Mouse (Mus musculus): Measurements from ENCODE around the gene Sirt1. TPM values are rescaled to one million over a fixed set of nuclear protein-coding genes. Genes with fewer than 3 reads are reported as not detected.
A peak's percentile ranks its signal among the peaks of the same experiment; 100 is the strongest.
"Not testable (repeated sequence)": the region's sequence is repeated elsewhere in the genome, so short reads cannot be mapped to it uniquely, and the experiment has no call there.

Sirt1 gene
- polyA plus RNA-seq, 2 experiments: 3.8 to 8.4 TPM

DNA sequence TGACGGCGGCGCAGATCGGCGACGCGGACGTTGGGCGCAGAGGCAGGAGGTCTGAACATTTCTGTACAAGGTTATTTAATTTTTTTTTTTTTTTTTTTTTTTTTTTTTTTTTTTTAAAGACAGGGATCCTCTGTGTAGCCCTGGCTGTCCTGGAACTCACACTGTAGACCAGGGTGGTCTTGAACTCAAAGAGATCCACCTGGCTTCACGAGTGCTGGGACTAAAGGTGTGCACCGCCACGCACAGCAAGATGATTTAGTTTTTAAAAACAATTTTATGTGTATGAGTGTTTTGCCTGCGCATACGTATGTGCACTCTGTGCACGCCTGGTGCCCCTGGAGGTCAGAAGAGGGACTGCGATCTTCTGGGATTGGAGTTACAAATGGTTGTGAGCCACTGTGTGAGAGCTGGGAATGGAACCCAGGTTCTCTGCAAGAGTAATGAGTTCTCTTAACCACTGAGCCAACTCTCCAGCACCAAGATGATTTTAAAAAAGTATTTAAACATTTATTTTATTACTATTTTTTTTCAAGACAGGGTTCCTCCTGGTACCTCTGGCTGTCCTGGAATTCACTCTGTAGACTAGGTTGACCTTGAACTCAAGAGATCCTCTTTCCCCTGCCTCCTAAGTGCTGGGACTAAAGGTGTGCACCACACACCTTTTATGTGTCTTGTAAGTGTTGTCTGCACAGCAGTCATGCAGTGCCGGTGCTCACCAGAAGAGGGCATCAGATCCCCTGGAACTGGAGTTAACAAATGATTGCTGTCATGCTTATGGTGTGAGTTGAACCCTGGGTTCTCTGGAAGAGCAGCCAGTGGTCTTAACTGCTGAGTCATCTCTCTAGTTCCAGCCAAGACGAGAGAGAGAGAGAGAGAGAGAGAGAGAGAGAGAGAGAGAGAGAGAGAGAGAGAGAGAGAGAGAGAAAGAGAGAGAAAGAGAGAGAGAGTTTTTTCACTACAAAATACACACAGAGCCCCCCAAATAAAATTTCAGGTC is 40.5 kb upstream of the Sirt1 start, which contains the start of gene Gm7075:
Gene Gm7075, minus strand, starts transcription at position 51 of the 997 bp plus-strand sequence.
- ATAC-seq (ENCODE audit: insufficient read depth) (no peak; the same call in 1 of the 2 replicates), DNase-seq (ENCODE audit: low read depth in 3 of 3, low spot score in 3 of 3) (peak in 2 of 3 experiments; percentile 48 to 54)
- WGBS (ENCODE audit: insufficient replicate concordance): 79% methylated on average over 18 of the region's 18 CpGs

DNA sequence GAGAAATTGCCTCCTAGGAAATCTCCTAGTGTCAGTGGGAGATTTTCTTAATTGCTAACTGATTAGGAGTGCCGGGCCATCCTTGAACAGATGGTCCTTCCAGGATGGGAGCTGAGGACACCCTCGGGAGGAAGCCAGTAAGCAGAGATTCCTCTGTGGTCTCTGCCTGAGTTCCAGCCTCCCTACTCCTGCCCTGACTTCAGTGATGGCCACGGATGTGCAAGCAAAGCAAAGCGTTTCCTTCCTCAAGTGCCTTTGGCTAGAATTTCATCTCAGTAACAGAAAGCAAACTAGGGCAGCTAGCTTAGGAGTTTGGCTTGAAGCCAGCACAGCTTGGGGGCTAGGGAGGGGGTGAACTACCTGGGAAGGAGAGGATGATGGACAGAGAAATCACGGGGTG is 35.6 kb upstream of the Sirt1 start:
- WGBS (ENCODE audit: insufficient replicate concordance): 38% methylated on average over 5 of the region's 5 CpGs
- TF ChIP-seq EP300 (IDR thresholded peaks at IDR 0.05; ENCODE audit: low read depth) (no peak), CTCF (IDR thresholded peaks at IDR 0.05; ENCODE audit: low read depth) (no peak)
- H3K36me3 ChIP-seq (replicated peaks; ENCODE audit: control insufficient read depth, insufficient read depth, low read depth): no peaks in the 10 kb centered on the region
- ATAC-seq (ENCODE audit: insufficient read depth): no peak
- H3K9ac ChIP-seq (replicated peaks): no peak overlapping the region
- no peak overlapping the region for H3K4me2 ChIP-seq (ENCODE audit: low read depth)
- DNase-seq (ENCODE audit: low read depth in 3 of 3, low spot score in 3 of 3): no peak
- no peaks in the 10 kb centered on the region for H3K27me3 ChIP-seq (ENCODE audit: control insufficient read depth, insufficient read depth, low read length)
- H3K27ac ChIP-seq: no peak overlapping the region
- peaks cover 0 to 2% of the 10 kb centered on the region in 2 experiments; a peak in 1 of 4 replicates for H3K4me1 ChIP-seq (replicated peaks; ENCODE audit: control insufficient read depth in 2 of 2, insufficient read depth in 2 of 2, low read length in 1 of 2)
- H3K9me3 ChIP-seq (ENCODE audit: control insufficient read depth, low read length): no peaks in the 10 kb centered on the region
- no peak overlapping the region for H3K4me3 ChIP-seq (ENCODE audit: insufficient read depth in 1 of 2, low read depth in 2 of 2, low read length in 2 of 2)

More for the DNA sequence above, 40.5 kb upstream of the Sirt1 start, which contains the start of gene Gm7075:
- no peak for TF ChIP-seq EP300 (IDR thresholded peaks at IDR 0.05; ENCODE audit: low read depth)
- TF ChIP-seq CTCF (IDR thresholded peaks at IDR 0.05; ENCODE audit: low read depth): peak; percentile 89
- H3K36me3 ChIP-seq (replicated peaks; ENCODE audit: control insufficient read depth, insufficient read depth, low read depth): no peaks in the 10 kb centered on the region
- H3K4me2 ChIP-seq (ENCODE audit: low read depth): no peak within 1 kb of the TSS
- no peak within 1 kb of the TSS for H3K4me3 ChIP-seq (ENCODE audit: insufficient read depth in 1 of 2, low read depth in 2 of 2, low read length in 2 of 2)
- no peak within 1 kb of the TSS for H3K9ac ChIP-seq (replicated peaks)
- H3K9me3 ChIP-seq (ENCODE audit: control insufficient read depth, low read length): no peaks in the 10 kb centered on the region
- no peaks in the 10 kb centered on the region for H3K27me3 ChIP-seq (ENCODE audit: control insufficient read depth, insufficient read depth, low read length)
- H3K27ac ChIP-seq: no peak within 1 kb of the TSS
- H3K4me1 ChIP-seq (replicated peaks; ENCODE audit: control insufficient read depth in 2 of 2, insufficient read depth in 2 of 2, low read length in 1 of 2): peaks cover 12 to 15% of the 10 kb centered on the region in 2 experiments

DNA sequence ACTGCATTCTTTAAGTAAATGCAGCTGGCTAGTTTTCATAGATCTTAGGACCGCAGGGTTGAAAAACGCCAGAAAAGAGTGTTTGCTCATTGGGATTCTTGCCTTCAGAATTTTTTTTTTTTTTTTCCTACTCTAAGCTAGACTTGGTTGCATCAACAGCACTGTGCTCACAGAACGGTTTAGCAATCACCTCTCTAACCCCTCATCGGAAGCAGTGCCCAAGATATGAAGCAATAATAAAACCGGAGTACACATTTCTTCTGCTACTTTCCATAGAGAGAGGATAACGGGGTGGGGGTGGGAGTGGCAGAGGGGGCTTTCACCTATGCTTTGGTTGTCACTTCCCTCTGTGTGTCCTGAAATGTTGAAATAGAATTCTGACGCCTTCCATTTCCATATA is 34.3 kb upstream of the Sirt1 start:
- H3K9me3 ChIP-seq (ENCODE audit: control insufficient read depth, low read length): no peaks in the 10 kb centered on the region
- WGBS (ENCODE audit: insufficient replicate concordance): 51% methylated on average over 7 of the region's 7 CpGs
- H3K4me1 ChIP-seq (replicated peaks; ENCODE audit: control insufficient read depth in 2 of 2, insufficient read depth in 2 of 2, low read length in 1 of 2): peaks cover 0 to 2% of the 10 kb centered on the region in 2 experiments; a peak in 1 of 4 replicates
- H3K27ac ChIP-seq: no peak overlapping the region
- DNase-seq (ENCODE audit: low read depth in 3 of 3, low spot score in 3 of 3) (no peak), ATAC-seq (ENCODE audit: insufficient read depth) (no peak)
- no peaks in the 10 kb centered on the region for H3K36me3 ChIP-seq (replicated peaks; ENCODE audit: control insufficient read depth, insufficient read depth, low read depth)
- TF ChIP-seq CTCF (IDR thresholded peaks at IDR 0.05; ENCODE audit: low read depth) (no peak), EP300 (IDR thresholded peaks at IDR 0.05; ENCODE audit: low read depth) (no peak)
- no peak overlapping the region for H3K4me3 ChIP-seq (ENCODE audit: insufficient read depth in 1 of 2, low read depth in 2 of 2, low read length in 2 of 2)
- no peak overlapping the region for H3K4me2 ChIP-seq (ENCODE audit: low read depth)
- no peaks in the 10 kb centered on the region for H3K27me3 ChIP-seq (ENCODE audit: control insufficient read depth, insufficient read depth, low read length)
- H3K9ac ChIP-seq (replicated peaks): no peak overlapping the region

DNA sequence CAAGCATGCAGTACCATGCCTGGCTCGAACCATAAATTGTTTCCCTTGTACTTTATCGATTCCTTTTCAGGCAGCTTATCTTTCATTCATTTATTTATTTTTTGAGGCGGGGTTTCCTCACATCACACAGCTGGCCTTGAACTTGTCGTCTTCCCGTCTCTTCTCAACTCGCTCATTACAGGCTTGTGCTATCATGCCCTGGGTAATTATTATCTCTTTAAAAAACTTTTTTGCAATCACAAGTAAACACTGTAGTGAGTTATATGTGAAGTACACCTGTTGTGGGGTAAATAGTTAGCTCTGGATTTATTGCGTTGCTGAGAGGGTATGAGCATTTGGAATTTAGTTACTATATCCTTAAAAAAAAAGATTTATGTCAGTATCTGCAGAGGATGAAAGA is 33.8 kb upstream of the Sirt1 start:
- H3K4me2 ChIP-seq (ENCODE audit: low read depth): no peak overlapping the region
- no peaks in the 10 kb centered on the region for H3K36me3 ChIP-seq (replicated peaks; ENCODE audit: control insufficient read depth, insufficient read depth, low read depth)
- TF ChIP-seq CTCF (IDR thresholded peaks at IDR 0.05; ENCODE audit: low read depth) (no peak), EP300 (IDR thresholded peaks at IDR 0.05; ENCODE audit: low read depth) (no peak)
- H3K27me3 ChIP-seq (ENCODE audit: control insufficient read depth, insufficient read depth, low read length): no peaks in the 10 kb centered on the region
- no peak overlapping the region for H3K4me3 ChIP-seq (ENCODE audit: insufficient read depth in 1 of 2, low read depth in 2 of 2, low read length in 2 of 2)
- WGBS (ENCODE audit: insufficient replicate concordance): 39% methylated on average over 7 of the region's 7 CpGs
- ATAC-seq (ENCODE audit: insufficient read depth) (no peak), DNase-seq (ENCODE audit: low read depth in 3 of 3, low spot score in 3 of 3) (no peak)
- H3K9me3 ChIP-seq (ENCODE audit: control insufficient read depth, low read length): no peaks in the 10 kb centered on the region
- no peak overlapping the region for H3K9ac ChIP-seq (replicated peaks)
- peaks cover 0 to 2% of the 10 kb centered on the region in 2 experiments; a peak in 1 of 4 replicates for H3K4me1 ChIP-seq (replicated peaks; ENCODE audit: control insufficient read depth in 2 of 2, insufficient read depth in 2 of 2, low read length in 1 of 2)
- H3K27ac ChIP-seq: no peak overlapping the region

DNA sequence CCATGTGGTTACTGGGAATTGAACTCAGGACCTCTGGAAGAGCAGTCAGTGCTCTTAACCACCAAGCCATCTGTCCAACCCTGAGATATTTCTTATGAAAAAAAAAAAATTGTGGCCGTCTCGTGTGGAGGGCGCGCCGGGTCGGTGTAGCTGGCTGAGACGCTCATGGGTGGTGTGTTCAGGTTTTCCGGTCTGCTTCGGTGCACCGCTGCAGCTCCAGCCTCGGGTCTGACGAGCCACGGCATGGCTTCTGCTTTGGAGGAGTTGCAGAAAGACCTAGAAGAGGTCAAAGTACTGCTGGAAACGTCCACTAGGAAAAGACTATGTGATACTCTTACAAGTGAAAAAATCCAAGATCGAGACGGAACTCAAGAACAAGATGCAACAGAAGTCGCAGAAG is 31.3 kb upstream of the Sirt1 start:
- H3K9me3 ChIP-seq (ENCODE audit: control insufficient read depth, low read length): no peaks in the 10 kb centered on the region
- no peak overlapping the region for H3K4me3 ChIP-seq (ENCODE audit: insufficient read depth in 1 of 2, low read depth in 2 of 2, low read length in 2 of 2)
- H3K4me1 ChIP-seq (replicated peaks; ENCODE audit: control insufficient read depth in 2 of 2, insufficient read depth in 2 of 2, low read length in 1 of 2): peaks cover 0 to 3% of the 10 kb centered on the region in 2 experiments; a peak in 1 of 4 replicates
- H3K4me2 ChIP-seq (ENCODE audit: low read depth): no peak overlapping the region
- H3K27ac ChIP-seq: no peak overlapping the region
- TF ChIP-seq CTCF (IDR thresholded peaks at IDR 0.05; ENCODE audit: low read depth): no peak
- no peak for TF ChIP-seq EP300 (IDR thresholded peaks at IDR 0.05; ENCODE audit: low read depth)
- no peak for DNase-seq (ENCODE audit: low read depth in 3 of 3, low spot score in 3 of 3)
- no peak overlapping the region for H3K9ac ChIP-seq (replicated peaks)
- H3K27me3 ChIP-seq (ENCODE audit: control insufficient read depth, insufficient read depth, low read length): no peaks in the 10 kb centered on the region
- no peaks in the 10 kb centered on the region for H3K36me3 ChIP-seq (replicated peaks; ENCODE audit: control insufficient read depth, insufficient read depth, low read depth)
- no peak for ATAC-seq (ENCODE audit: insufficient read depth)
- 74% methylated on average over 17 of the region's 17 CpGs for WGBS (ENCODE audit: insufficient replicate concordance)

DNA sequence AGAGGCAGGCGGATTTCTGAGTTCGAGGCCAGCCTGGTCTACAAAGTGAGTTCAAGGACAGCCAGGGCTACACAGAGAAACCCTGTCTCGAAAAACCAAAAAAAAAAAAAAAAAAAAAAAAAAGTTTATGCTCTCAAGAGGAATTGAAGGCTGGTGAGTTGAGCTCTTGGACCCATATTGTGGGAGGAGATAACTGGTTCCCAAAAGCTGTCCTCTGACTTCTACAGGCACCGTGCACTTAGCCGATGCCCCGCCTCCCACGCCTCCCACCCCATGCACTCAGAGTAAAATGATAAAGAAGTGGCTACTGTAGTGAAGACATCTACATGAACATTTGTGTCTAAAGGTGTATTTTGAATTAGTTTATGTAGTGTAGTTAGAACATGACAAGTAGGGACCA is 30.2 kb upstream of the Sirt1 start:
- H3K4me1 ChIP-seq (replicated peaks; ENCODE audit: control insufficient read depth in 2 of 2, insufficient read depth in 2 of 2, low read length in 1 of 2); H3K27ac ChIP-seq; H3K9me3 ChIP-seq (ENCODE audit: control insufficient read depth, low read length); H3K4me3 ChIP-seq (ENCODE audit: insufficient read depth in 1 of 2, low read depth in 2 of 2, low read length in 2 of 2); H3K27me3 ChIP-seq (ENCODE audit: control insufficient read depth, insufficient read depth, low read length); H3K36me3 ChIP-seq (replicated peaks; ENCODE audit: control insufficient read depth, insufficient read depth, low read depth); DNase-seq (ENCODE audit: low read depth in 3 of 3, low spot score in 3 of 3); H3K4me2 ChIP-seq (ENCODE audit: low read depth); H3K9ac ChIP-seq (replicated peaks): not testable (repeated sequence)
- peak; percentile 28; the same call in 1 of the 2 replicates for ATAC-seq (ENCODE audit: insufficient read depth)
- 44% methylated on average over 6 of the region's 7 CpGs for WGBS (ENCODE audit: insufficient replicate concordance)
